Mouse (Mus musculus) cerebellum, adult (tissue): ENCODE measurements around the gene Add2.
A peak's percentile ranks its signal among the peaks of the same experiment; 100 is the strongest.
"Not testable (repeated sequence)": the region's sequence is repeated elsewhere in the genome, so short reads cannot be mapped to it uniquely, and the experiment has no call there.

Source experiments
- ATAC-seq: cut with Nextera tagmentation; 2 replicates; pipeline ENCODE4 v1.9.2; 2017; ENCODE audit warnings: mild to moderate bottlenecking, moderate library complexity, mixed read lengths; ENCODE audit not compliant: insufficient number of reproducible peaks, low FRiP score, low TSS enrichment

The Add2 gene

GRCm38 (mm10) chr6:86028601-86029322, at the start of gene Add2:
Gene Add2 (plus strand): TSS chr6:86028681.
- ATAC-seq, result peak; percentile 79

GRCm38 (mm10) chr6:85978736-85979135, 49.7 kb upstream of the Add2 start:
- not testable (repeated sequence) for ATAC-seq

GRCm38 (mm10) chr6:85984351-85984750, 44.1 kb upstream of the Add2 start:
- ATAC-seq, result no peak

- not testable (repeated sequence) for ATAC-seq
Observed at GRCm38 (mm10) chr6:85989570-85989969, 38.9 kb upstream of the Add2 start.

- ATAC-seq, result not testable (repeated sequence)
Observed at GRCm38 (mm10) chr6:85990774-85991173, 37.7 kb upstream of the Add2 start.

- no peak for ATAC-seq
Observed at GRCm38 (mm10) chr6:86003405-86003925, 25.0 kb upstream of the Add2 start.

GRCm38 (mm10) chr6:86004271-86005148, 24.0 kb upstream of the Add2 start:
- peak; percentile 96 for ATAC-seq

DNA sequence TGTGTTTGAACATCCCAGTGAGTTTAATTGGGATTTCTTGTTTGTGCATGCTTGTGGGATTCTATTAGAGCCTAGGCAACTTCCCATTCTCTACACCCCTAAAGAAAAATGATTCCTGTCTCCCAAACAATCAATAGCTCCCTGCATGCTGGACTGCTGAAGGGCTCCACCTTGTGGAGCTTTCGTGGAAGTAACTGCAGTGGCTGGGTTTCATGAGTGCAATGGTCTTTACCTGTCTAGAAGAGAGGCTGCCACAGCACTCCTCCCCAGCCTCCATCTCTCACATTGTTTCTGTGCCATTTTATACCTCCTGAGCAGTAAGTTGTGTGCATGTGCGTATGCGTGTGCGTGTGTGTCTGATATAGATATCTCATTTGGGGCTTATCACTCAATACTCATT, 18.5 kb upstream of the Add2 start:
- peak; percentile 75 for ATAC-seq

DNA sequence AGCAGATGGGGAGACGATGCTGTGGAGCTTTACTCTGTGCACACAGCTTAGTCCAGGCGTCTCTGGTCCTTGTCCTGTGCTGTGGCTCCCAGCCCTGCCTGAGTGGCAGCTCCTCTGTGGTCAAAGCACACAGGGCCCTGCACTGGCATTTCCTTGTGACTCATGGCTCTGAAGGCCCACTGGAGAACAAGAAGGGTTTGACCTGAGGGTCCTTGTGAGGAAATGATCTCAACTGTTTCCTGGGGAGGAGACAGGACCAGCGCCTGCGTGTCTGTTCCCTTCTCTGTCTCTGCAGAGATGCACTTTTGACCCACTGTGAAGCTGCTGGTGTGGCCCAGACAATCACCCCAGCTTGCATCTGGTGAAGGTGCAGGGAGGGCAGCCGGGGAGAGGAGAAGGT, 13.7 kb upstream of the Add2 start:
- ATAC-seq, result not testable (repeated sequence)

GRCm38 (mm10) chr6:86015871-86016270, 12.6 kb upstream of the Add2 start, which contains the start of gene Figla:
Gene Figla (plus strand): TSS chr6:86016171.
- no peak for ATAC-seq

DNA sequence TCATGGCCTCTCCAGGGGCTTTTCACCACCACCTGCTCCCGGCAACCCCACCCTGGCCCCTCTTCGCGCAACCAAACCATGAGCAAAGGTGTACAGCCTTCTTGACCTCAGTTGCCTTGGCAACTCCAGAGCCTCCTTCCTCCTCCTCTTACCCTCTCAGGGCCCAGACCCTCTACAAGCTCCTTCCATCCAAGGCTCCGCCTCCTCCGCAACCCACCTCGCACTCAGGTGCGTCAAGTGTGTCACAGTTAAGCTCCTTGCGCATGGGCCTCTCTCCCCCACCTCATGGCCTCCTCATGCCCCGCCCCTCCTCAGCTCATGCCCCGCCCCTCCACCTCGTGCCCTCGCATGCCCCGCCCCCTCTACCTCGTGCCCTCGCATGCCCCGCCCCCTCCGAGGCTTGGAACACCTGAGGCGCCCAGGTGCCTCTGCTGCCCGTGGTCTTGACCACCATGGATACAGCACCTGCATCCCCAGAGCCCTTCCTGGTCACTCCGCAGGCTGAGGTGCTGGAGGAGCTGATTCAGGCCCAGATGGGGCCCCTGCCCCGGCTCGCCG, 11.6 kb upstream of the Add2 start:
- no peak for ATAC-seq

- no peak for ATAC-seq
Observed at GRCm38 (mm10) chr6:86019415-86020237, 8.9 kb upstream of the Add2 start.

DNA sequence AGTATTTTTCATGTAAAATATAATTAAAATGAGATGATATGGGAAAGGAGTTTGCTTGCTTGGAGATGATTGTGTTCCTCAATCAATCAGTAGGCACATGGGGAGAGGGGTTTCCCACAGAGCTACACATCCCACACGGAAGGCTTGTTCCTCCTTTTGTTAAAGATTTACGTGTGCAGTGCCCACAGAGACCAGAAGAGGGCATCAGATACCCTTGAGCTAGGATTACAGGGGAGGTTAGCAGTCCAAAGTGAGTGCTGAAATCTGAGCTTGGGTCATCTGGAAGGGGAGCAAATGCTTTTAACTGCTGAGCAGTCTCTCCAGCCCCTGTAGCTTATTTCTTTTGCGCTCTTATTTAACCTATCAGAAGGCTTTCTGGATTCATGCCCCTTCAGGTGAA, 7.5 kb upstream of the Add2 start:
- no peak for ATAC-seq

GRCm38 (mm10) chr6:86026632-86027292, 1.7 kb upstream of the Add2 start:
- no peak for ATAC-seq

DNA sequence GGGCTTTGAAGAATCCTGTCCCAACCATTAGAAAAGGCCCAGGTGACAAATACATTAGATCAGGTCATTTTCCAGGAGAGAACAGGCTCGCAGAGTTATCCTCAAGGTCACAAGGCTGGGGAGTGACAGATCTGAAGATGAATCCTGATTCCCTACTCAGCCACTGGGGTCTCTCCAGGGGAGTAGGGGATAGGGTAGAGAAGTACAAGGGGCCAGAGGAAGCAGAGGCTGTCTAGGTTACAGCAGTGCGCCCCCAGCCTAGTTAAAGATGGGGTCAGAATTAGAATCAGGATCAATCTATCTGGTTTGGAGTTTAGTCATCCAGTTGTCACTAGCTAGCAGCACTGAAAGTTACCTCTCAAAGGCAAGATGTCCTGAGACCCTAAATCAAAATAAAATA, 331 bp upstream of the Add2 start:
- ATAC-seq, result no peak

- ATAC-seq, result peak; percentile 2; the same call in 1 of the 2 replicates
Observed at GRCm38 (mm10) chr6:86029323-86029713, 837 bp downstream of the Add2 start.

DNA sequence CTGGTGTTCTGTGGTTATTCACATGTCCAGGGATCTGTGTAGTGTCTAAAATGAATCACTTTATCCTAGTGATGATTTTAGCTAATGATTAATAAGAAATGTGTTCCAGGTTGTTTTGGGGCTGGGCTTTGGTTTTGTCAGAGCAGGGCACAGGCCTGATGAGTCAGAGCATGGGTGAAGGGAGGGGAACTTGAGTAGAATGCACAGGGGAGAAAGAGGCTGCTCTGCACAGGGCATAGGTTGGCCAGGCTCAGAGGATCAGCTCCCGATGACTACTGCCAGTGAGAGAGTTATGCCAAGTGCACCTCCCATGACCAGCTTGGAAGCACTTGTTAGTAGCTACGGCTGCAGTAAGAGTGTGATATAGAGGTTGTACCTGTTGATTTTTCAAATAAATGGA, 3.0 kb downstream of the Add2 start:
- ATAC-seq, result no peak

DNA sequence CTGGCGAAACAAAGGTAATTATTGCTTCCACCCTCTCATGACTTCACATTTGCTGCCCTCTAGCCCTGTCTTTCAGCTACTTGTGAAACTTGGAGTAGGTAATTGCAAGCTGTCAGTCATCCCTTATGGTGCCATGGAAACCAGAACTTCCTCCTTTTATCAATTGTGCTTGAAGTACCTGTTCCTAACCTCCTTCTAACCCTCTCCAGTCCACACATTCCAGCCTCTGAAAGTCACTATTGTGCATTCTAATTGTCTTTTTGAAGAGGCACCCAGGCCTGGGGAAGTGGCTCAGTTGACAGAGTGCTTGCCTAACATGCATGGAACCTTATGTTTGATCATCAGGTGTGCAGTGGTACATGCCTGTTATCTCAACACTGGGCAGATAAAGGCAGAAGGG, 5.2 kb downstream of the Add2 start:
- ATAC-seq, result no peak

DNA sequence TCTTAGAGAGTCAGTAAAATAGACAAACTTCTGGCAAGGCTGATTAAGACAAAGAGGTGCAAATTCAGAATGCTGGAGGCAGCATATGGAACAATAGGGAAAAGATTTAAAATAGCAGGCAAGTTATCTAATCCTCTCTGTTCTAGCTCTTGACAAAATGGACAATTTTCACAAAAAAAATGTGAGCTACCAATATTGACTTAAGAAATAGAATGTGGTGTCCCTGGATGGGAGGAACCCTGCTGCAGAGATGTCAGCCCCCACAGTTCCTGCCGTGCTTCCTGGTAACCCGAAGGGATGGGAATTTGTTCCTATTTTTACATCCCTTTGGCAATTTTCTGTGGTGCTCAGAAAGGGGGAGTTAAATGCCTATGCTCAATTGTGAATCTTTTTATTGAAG, 10.4 kb downstream of the Add2 start:
- no peak for ATAC-seq

- peak; percentile 52; the same call in 1 of the 2 replicates for ATAC-seq
Observed at GRCm38 (mm10) chr6:86040140-86040539, 11.7 kb downstream of the Add2 start.
